Mouse (Mus musculus) kidney, adult 11 months (tissue): Measurements from ENCODE around the gene Ctnna2.

Experiments
- DNase-seq: peaks from one replicate; pipeline ENCODE4 v3.0.0; 2022

The Ctnna2 gene

DNA sequence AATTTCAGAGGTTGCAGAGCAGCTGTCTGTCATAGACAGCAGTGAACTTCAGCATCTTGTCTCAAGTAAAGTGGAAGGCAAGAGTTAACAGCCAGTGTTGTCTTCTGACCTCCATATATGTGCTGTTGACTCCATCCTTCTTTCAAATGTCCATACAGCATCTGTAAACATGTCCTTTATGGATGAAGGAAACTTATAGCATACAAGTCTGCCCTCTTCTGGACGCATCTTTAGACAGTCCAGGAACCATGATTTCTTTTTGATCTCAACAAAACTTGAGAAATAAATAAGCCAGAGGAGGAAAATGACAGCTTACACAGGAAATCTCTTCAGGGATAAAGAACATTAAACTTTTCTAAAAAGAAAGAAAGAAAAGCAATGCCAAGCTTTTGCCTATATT, 400.9 kb downstream of the Ctnna2 start:
- no peak for DNase-seq

DNA sequence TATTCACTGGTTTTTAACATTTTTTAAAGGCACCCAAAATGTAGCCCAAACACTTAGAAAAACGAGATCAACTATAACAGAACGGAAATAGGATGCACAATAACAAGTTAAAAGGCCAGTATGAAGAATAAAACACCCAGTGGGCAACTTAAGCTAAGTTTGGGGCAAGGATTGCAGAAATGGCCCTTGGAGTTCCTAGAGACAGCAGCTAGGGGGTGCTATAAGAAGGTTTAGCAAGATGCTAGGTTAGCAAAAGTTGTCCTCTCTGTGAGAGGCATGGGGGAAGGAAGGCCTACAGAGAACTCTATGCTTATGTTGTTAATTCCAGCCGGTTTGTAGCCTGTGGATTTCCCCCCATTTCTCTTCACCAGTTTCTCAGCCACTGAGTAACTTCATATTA, 401.9 kb downstream of the Ctnna2 start:
- no peak for DNase-seq

DNA sequence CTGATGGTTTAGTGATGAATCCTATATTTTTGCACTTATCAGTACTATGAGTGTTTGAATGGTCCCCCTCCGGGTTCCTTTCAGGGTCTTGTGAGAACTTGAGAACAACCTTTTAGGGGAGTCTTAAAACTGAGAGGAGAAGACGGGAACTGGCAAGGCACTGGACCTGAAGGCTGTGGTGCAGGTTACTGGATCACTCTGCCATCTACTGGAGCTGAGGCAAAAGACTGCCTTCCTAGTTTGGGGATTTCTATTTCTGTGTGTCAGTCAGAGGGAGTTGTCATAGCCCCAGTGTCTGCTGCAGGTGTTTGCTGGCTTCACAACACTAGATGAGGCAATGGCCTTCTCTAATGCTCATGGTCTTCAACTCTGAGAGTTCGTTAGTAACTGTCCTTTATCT, 406.9 kb downstream of the Ctnna2 start:
- DNase-seq: no peak

- DNase-seq: no peak
Measured at GRCm38 (mm10) chr6:77569851-77570250, 409.6 kb downstream of the Ctnna2 start.

GRCm38 (mm10) chr6:77556181-77556580, 423.3 kb downstream of the Ctnna2 start:
- no peak for DNase-seq

- DNase-seq: no peak
Measured at GRCm38 (mm10) chr6:77537055-77537807, 442.3 kb downstream of the Ctnna2 start.

GRCm38 (mm10) chr6:77527636-77528035, 451.9 kb downstream of the Ctnna2 start:
- DNase-seq: no peak

DNA sequence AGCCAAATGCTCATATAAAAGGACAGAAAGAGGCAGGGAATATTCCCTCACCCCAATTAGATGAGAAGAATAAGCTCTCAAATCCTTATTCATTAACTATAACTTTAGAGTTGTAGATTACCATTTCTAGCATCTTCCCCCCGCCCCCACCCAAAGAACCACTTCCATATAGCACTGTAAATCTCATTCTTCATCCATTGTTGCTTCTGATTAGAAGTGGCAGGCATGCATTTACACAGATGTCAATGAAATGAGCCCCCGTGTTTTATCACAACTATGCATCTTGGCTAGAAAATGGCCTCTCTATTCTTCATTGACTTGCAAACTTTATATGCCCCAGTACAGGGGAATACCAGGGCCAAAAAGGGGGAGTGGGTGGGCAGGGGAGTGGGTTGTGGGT, 457.7 kb downstream of the Ctnna2 start:
- no peak for DNase-seq

GRCm38 (mm10) chr6:77516515-77516914, 463.0 kb downstream of the Ctnna2 start:
- no peak for DNase-seq

GRCm38 (mm10) chr6:77511805-77512204, 467.7 kb downstream of the Ctnna2 start:
- no peak for DNase-seq

DNA sequence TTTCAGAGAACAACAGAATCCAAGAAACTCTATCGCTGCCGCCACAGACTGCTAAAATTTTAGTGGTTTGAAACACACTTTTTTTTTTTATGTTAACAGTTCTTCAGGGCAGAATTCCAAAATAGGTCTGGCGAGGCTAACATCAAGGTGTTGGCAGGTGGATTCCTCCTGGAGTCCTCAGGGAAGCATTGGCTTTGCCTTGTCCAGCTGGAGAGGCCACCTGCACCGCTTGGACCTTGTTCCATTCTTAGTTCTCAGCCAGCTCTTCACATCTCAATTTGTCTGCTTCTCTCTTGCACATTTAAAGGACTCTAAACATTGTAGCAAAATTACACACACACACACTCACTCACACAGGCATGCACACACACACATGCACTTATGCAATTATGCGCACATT, 487.8 kb downstream of the Ctnna2 start:
- DNase-seq: no peak

DNA sequence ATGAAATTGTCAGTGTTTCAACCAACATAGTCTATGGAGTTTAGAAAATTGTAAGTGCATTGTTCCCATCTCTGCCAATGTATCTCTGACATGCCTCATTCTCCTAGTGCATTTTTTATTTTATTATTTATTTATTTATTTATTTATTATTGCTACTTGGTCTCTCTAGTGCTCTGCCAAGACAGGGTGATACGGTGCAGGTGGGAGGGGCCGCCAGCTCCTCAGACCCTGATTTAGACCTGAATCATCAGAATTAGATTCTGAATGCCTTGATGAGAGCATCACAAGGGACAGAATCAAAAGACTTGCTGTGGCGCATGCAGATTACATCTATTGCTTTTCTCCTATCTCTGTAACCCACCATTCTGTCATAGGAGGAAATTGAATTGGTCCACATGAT, 492.8 kb downstream of the Ctnna2 start:
- no peak for DNase-seq

GRCm38 (mm10) chr6:77482081-77482480, 497.4 kb downstream of the Ctnna2 start:
- DNase-seq: no peak

DNA sequence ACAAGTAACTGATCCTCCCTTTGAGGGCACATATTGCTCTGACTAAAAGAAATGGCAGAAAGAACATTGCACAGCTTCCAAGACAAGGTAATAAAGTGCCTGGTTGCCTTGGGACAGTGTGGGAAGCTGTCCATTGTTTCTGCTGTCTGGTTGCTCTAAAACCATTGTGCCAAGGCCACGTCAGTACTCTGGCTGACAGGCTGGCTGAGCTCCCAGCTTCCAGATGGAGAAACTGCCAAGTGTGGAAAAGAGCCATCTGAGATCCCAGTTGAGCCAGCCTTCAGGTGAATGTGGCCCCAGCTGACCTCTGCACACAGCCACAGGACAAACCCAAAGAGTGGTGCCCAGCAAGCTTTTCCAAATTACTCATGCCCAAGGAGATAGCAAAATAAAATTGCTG, 504.1 kb downstream of the Ctnna2 start:
- DNase-seq: peak; percentile 43

GRCm38 (mm10) chr6:77473256-77473655, 506.2 kb downstream of the Ctnna2 start:
- no peak for DNase-seq

GRCm38 (mm10) chr6:77468058-77468457, 511.4 kb downstream of the Ctnna2 start:
- DNase-seq: no peak

GRCm38 (mm10) chr6:77462737-77463136, 516.8 kb downstream of the Ctnna2 start:
- DNase-seq: peak; percentile 11

DNA sequence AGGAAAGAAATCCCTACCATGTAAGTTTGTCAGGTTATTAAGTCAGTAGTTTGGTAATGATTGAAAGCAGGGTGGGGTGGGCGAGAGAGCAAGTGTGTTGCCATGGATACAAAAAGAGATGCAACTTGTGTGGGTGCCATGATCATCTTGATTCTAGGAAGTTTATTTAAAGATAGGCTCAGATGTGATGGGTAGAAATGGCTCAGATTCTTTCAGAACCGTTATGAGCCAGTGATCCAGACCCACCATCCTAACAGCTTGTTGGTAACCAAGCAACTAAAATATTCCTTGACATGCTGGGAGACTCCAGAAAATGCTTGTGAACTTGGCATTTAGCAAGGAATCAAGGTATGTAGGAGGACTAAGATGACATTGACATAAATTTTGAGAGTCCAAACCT, 521.6 kb downstream of the Ctnna2 start:
- no peak for DNase-seq

DNA sequence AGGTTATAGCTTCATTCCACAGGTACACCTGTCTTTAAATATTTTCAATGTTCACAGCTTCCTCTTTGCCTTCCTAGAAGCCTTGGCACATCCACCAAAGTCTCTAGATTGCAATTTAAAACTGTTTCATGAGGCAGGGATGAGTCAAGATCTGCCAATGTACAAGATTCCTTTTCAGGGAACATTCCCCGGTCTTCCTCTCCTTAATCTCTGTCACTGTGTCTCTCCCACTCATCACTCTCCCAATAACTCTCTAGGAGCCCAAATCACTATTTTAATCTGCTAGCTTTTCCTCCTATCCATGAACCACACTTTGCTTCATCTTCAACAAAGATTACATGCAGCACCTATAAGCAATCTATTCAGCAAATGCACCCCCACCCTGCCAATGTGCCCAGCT, 532.6 kb downstream of the Ctnna2 start:
- no peak for DNase-seq

DNA sequence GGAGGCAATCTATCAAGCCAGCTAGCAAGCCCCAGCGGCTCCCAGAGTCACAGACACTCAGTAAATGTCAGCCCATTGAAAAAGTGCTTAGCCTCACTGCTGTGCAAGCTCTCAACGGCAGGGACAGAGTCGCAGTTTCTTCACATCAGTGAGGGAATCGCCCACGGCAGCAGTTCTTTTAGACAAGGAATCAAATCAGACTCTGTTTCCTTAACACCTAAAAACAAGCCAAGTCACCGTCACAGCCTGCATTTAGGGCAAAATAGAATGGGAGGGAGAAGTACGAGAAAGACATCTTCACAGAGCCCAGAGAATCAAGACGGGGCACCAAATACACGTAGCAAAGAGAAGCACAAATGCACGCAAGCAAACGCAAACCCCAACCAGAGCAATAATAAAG, 535.6 kb downstream of the Ctnna2 start:
- no peak for DNase-seq

GRCm38 (mm10) chr6:77441051-77441450, 538.4 kb downstream of the Ctnna2 start:
- DNase-seq: no peak

DNA sequence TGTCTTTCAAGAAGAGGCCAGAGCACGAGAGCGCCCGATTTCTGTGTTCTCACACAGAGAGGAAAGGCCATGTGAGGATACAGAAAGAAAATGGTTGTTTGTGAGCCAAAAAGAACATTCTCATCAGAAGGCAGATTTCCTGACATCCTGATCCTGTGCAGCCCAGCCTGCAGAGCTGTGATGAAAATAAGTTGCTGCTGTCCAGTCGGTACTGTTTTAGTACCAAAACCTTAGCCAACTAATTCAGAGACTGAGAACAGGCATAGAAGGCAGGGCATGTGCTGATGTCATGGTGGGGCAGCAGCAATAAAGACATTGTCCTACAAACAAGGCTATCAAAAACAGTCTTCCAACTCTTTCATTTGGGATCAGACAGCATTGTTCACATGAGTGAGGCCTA, 549.1 kb downstream of the Ctnna2 start:
- DNase-seq: no peak

DNA sequence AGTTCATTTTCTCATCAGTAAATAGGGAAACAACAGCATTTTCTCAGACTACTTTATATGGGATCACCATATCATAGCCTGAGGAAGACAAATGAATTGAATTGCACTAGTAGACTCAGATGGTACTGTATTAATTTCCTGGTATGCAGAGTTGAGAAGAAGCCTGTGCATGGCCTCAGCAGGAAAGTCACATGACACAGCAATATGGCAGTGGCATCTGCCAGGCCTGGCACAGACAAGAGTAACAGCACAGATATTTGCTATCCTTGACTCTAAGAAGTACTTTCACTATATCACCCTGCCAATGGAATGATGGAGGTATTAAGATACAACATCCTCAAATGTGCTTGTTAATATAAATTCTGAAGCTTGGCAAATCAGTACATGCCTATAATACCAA, 553.8 kb downstream of the Ctnna2 start:
- DNase-seq: no peak

DNA sequence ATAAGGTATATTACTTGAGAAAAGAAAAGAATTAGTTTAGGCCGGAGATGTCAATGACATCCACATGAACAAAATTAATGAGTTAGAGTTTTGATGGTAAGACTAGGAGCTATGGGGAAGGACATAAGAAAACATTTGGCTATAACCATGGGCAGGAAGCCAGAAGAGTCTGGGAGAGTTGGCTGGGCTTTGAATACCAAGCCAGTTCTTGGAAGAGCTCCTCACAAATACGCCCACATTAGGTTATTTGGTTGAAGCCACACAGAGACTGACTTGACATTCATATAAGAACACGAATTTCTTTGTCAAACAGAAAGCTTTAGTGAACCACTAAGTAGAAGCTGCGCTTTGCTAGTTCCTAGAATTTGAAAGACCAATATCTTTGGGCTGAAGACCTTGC, 554.7 kb downstream of the Ctnna2 start:
- DNase-seq: no peak

- DNase-seq: no peak
Measured at GRCm38 (mm10) chr6:77421564-77422139, 557.8 kb downstream of the Ctnna2 start.
